Mouse (Mus musculus) mature B cell (primary cell): ENCODE results near the gene 3110021N24Rik.

Experiments
- in situ Hi-C: fragments of 300-500 bp; cut with MboI; formaldehyde crosslinking; loops from 2 replicates; pipeline ENCODE4 v1.14.3; 2019

The 3110021N24Rik gene

GRCm38 (mm10) chr4:108796701-108797100, 77.3 kb downstream of the 3110021N24Rik start:
- in situ Hi-C loops, result no loop called here

DNA sequence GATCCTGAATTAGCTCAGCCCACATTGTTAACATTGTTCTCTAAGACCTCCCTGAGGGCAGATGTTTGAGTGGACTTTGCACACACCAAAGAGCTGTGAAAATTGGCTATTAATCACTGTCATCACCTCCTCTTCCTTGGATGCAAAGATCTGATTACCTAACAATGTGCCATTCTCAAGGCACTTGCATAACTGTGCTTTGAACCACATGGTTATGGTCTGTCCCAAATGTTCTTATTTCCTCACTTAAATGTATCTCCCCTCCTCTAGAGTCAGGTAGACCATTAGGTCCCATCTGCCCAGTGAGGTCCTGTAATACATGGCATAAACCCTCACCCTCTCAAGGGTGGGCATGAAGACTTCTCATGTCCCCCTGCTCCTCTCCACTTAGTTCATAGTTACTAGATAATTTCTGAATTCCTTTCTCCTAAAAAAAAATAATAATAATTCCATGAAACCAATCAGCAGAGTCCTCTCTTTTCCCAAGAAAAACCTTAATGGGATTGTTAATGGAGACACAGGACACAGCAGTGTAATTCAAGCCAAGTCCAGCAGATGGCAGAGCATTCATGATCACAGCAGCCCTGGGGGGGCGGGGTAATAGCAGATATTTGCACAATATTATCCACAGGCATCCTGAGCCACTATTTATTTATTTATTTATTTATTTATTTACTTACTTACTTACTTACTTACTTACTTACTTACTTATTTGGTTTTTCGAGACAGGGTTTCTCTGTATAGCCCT, 78.8 kb downstream of the 3110021N24Rik start:
- in situ Hi-C loops, result no loop called here

- in situ Hi-C loops, result no loop called here
These were observed 84.1 kb downstream of the 3110021N24Rik start for GRCm38 (mm10) chr4:108803535-108803934.

- in situ Hi-C loops, result no loop called here
These were observed 91.7 kb downstream of the 3110021N24Rik start for GRCm38 (mm10) chr4:108811142-108811541.

- in situ Hi-C loops, result no loop called here
These were observed 92.1 kb downstream of the 3110021N24Rik start for GRCm38 (mm10) chr4:108811550-108811949.

- in situ Hi-C loops, result loop anchor here (25.0 kb wide), 1 partner anchor 837 kb away; the partner anchor contains the start of gene Cdkn2c
These were observed 106.2 kb downstream of the 3110021N24Rik start for GRCm38 (mm10) chr4:108825677-108826076.

DNA sequence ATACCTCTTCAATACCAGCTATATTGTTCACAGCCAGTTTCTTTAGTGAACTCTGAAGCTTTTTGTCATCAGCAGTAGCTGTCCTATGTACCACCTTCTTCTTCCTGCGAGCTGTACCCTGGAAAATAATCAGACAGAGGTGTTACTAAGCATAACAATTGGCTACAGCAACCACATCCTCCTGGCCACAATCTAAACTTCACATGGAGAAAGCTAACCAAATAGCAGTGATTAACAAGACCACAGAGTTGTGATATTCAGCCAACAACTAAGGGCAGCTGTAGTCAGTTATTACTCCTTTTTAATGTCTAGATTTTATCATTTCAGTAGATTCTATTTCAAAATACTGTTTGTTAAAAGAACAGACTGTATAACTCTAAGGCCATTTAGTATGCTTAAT, 106.6 kb downstream of the 3110021N24Rik start:
- in situ Hi-C loops, result loop anchor here (25.0 kb wide), 1 partner anchor 836 kb away; the partner anchor contains the start of gene Cdkn2c

DNA sequence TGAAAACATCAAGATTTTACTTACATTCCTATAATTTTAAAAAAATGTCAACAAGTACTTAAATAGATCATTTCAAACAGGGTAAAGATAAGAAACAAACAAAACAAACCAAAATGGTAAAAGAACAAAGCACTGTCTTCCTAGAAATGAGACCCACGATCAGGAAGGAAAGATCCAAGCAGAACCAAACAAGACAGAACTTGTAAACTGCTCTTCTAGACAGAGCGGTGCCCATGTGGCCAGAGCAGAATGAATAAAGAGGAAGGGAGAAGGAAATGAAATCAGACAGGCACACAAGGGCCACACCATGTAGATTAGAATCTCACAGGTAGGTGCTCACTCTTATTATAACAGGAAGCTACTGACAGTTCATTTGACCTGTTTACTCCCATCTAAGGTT, 107.2 kb downstream of the 3110021N24Rik start:
- in situ Hi-C loops, result loop anchor here (25.0 kb wide), 1 partner anchor 836 kb away; the partner anchor contains the start of gene Cdkn2c

- in situ Hi-C loops, result loop anchor here (25.0 kb wide), 1 partner anchor 832 kb away; the partner anchor contains the start of gene Cdkn2c
These were observed 111.2 kb downstream of the 3110021N24Rik start for GRCm38 (mm10) chr4:108830698-108831097.
